Mouse (Mus musculus) embryo, embryonic 9.5 days (tissue): ENCODE results near the gene Csde1.
A peak's percentile ranks its signal among the peaks of the same experiment; 100 is the strongest.

Experiments
- DNase-seq: peaks from one replicate; pipeline ENCODE4 v3.0.0-alpha.2; 2017; ENCODE audit errors: extremely low spot score

Csde1 gene

DNA sequence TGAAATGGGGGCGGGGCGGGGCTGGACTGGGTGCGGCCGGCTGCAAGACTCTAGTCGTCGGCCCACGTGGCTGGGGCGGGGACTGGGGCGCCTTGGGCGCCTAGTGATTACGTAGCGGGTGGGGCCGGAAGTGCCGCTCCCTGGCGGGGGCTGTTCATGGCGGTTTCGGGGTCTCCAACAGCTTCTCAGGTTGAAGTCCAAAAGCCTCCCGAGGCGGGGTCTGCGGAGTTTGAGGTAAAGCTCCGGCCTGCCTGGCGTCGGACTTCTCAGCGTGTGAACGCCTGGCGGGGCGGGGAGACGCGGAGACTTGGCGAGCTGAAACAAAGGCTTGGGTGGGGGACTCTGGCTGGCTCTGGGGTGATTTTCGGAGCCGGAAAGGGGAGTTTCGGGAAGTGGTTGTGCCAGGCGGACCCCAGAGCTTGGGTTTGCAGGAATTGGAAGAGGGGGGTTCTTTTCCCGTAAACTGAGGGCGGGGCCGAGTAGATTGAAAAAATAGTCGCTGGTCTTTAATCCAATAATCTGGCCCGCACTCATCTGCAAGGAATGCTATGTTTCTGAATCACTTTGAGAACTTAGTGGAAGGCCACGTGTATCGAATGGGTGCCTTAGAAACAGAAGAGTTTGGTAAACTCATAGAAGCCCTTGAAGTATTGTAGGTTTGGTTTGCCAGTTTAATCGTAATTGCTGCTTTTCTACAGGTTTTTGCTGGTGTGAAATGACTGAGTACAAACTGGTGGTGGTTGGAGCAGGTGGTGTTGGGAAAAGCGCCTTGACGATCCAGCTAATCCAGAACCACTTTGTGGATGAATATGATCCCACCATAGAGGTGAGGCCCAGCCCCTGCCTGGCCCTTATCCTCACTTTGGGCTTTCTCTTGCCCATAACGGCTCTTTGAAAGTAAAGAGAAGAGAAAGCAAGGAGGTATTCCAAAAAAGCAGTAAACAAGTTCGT, 38.3 kb downstream of the Csde1 start, which contains the start of gene Nras:
Gene Nras, plus strand, starts transcription at position 79 of the 951 bp plus-strand sequence.
- DNase-seq = peak; percentile 98

DNA sequence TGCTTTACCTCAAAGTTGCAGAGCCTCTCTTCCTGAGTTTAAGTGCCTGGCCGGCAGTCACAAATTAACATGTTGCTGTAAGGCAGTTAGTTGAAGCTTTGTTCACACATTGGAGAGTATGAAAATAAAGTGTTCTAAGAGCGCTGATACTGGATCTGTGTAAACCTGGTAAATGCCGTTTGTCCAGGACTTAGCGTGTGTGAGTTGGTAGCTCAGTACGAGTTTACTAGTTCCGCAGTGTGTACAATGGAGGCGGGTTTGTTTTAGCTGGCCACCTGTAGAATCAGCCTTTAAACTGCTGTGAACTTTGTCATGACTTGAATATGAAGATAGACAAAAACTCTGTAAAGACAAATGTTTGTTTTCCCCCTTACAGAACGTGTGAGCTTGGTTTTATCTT, 46.7 kb downstream of the Csde1 start:
- no peak for DNase-seq

DNA sequence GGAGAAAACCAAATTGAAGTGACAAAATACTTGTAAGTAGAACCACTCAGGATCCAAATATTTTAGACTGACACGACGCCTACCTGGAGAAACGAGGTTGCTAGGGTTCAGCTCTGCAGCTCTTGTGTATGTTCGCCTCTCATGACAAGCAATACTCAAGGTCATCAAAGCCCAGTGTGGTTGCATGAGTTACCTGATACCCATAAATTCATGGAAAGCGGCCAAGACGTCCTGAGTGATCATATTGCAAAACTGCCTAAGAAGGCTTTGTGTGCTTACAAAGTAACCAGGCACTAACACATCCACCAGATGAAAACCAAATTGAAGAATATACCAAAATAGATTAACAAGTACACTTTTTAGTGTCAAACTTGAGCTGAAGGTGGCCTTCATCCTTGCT, 48.7 kb downstream of the Csde1 start:
- no peak for DNase-seq

DNA sequence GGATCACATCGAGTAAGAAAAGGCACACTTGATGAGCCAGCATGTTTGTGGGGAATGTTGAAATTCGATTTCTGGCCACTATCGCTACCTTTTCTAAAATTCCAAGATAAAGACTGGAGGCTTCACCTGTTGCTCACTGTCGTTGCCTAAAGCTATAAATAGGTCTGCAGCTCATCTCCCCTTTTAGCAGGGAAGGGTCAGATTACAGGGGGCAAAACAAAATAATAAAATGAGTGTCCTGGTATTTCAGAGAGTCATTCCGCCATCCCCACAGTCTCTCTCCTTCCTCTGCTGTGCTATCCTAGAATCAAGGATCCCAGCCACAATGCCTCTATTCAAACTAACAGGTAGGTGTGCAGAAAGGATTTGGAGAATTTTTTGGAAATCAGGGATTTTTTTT, 53.5 kb downstream of the Csde1 start, which contains the start of gene Ampd1:
Gene Ampd1, plus strand, starts transcription at position 244 of the 400 bp plus-strand sequence.
- no peak for DNase-seq

DNA sequence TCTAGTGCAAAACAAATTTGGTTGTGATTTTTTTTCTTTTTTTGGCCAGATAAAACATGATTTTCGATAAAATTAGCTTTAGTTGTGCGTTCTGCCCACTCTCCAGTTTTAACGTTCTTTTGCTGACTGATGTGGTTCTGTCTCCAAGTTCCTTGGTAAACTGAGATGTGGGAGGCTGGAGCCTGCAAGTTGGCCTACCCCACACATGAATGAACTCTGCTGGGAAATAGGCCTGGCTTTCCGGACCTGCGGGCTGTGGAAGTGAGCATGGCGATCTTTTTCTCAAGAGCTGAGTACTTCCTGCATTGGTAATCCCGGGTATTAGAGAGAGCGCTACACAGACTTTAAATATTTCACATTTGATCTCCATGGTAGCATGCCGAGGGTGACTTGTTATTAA, 55.6 kb downstream of the Csde1 start:
- no peak for DNase-seq

DNA sequence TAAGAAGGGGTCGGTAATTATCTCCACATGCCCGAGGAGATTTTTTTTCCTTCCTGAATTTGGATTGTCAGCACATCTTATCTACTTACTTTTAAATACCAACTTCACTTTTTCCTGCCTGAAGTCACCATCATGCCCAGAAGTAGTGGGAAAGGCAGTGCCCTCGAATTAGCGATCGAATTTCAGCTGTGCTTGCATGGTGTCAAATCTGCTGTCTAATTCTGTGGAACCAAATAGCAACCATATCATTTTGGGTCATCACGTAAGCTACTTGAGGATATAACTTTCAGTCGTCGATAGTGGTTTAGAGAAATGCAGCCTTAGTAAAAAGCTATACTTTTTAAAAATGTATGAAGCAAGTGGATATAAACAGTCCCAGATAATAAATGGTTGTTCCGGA, 56.2 kb downstream of the Csde1 start:
- no peak for DNase-seq

DNA sequence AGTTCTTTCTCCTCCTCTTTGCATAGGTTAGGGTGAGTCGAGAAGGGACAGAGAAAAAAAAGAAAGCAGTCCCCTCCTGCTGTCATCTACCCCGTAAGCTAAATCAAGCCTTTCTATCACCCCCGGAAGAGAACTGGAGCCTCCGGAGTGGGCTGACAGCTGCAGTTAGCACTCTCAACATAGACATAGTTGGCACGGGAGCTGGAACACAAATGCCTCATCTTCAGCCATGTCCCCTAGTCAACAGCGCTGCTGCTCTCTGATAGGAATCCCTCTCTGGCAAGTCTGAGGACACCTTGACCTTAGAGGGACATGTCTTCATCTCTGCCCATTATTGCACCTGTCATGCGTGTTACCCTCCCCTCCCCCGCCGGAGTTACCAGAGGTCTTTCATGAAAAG, 59.1 kb downstream of the Csde1 start:
- no peak for DNase-seq

DNA sequence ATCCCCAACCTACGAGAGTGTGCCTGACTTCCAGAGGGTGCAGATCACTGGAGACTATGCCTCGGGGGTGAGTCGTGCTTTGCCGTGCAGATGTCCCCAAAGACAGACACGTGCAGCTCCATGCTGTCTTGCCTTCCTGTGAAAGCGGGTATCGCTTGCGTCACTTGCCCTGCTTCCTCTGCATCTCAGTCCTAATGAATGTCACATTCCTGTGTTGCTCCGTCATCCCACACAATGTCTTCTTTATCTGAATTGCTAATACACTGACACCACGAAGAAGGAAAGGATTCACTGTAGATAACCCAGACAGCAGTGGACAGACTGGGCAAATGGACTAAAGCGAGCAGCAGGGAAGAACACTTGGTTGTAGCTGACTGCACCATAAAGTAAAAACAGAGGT, 60.8 kb downstream of the Csde1 start:
- no peak for DNase-seq

DNA sequence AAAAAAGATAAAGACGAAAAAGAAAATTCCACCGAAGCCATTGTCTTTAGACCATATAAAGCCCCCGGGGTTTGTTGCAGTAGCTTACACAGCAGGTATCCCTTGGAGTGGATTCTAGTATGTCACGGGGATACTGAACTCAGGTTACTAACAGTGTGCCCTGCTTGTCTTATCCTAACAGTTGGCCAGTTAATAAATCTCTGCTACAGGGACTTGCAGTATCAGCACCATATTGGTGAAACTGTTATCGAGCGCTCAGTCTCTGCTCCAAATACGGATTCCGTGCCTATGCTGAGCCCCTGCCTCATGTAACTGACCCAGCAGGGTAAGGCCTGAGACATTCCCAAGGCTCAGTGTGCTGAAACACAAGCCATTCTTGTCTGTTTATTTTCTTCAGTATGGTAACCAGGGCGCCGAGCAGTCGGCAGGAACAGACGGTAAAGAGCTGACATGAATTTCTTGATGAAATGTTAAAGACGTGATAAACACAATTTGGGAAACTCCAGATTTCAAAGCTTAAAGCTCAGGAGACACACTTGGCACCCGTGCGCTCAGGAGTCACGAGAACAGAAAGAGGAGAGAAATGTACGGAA, 61.7 kb downstream of the Csde1 start:
- no peak for DNase-seq

DNA sequence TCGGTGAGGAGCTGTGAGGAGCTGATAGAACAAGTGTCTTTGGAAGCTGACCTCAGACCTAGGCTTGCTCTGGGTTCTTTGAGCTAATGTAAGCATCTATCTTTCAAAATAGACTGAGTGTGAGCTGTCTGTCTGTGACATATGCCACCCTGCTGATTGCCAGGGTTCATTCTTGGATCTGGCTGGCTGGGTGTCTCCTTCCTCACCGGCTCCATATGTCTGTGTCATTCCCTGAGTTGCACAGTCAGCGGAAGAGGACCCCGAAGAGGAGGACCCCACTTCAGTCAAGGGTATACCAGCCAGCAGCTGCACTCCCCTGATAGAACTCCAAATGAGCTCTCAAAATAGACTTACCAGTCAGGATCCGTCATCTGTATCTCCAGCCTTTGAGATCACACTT, 62.5 kb downstream of the Csde1 start:
- no peak for DNase-seq

DNA sequence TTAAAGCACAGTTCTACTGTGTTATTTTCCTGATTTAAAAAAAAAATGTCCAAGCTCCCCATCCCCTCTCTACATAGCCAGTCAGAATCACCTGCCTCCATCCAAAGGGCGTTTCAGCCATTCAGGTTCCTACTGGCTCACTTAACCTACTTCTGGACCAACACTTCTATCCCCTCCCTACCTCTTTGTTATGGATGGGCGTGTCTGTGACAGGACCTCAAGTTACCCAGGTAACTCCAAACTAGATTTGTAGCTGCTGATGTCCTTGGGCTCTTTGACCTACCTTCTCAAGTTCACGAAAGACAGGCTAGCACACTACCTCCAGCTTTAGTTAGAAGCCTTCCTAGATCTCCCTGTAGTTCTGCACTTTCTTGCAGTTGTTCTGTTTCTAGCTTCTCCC, 65.8 kb downstream of the Csde1 start:
- no peak for DNase-seq

DNA sequence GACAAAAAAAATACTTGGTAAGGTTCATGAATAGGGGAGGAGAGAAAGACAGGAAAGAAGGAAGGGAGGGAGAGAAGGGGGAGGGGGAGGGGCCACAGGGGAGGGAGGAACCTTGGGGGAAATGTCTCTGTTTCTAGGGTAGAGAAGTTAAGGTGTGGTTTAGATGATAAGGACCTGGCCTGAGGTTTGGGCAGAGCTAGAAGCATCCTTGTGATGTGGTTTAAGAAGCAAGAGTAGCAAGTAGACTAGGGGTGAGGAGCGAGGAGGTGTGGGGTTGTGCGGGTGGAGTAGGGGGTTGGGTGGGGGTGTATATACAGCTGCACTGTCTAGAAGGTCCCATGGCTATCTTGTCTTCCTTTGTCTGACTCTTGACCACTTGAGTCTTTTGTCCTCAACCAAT, 71.5 kb downstream of the Csde1 start:
- no peak for DNase-seq

DNA sequence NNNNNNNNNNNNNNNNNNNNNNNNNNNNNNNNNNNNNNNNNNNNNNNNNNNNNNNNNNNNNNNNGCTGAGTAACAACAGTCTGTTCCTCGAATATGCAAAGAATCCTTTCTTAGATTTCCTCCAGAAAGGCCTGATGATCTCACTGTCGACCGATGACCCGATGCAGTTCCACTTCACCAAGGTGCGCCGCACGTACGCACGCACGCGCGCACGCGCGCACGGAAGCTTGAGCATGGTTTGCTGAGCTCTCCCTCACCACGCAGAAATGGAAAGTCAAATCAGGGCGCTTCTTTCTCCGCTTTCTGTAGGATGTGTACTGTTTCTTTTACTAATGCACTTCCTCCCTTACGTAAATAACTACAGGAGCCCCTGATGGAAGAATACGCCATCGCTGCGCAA, 78.4 kb downstream of the Csde1 start:
- DNase-seq = no peak

DNA sequence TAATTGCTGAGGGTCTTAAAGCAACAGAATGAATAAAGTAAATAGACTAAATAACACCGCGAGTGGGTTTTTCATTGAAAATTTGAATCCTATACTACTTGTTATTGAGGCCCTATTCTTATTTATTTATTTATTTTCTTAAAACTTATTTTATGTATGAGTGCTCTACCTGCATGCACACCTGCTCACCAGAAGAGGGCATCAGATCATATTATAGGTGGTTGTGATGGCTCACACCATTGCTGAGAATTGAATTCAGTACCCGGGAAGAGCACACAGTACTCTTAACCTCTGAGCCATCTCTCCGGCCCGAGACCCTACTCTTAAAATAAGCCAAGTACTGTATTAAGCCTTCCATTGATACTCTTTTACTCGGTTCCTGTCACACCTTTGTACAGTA, 79.4 kb downstream of the Csde1 start:
- no peak for DNase-seq

DNA sequence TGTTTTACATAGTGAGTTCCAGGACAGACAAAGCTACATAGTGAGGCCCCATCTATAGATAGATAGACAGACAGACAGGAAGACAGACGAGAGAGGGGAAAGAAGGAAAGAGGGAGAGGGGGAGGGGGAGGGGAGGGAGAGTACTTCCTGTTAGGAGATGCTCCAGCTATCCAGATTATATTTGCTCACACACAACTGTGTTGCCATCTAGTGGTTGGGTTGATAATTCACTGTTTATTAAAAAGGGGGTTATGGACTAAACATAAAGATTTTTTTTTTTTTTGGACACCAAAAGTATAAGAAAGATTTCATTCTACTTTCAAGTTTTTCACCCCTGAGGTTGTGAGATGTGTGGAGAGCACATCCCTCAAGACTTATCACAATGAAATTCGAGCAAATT, 80.5 kb downstream of the Csde1 start:
- DNase-seq = no peak

DNA sequence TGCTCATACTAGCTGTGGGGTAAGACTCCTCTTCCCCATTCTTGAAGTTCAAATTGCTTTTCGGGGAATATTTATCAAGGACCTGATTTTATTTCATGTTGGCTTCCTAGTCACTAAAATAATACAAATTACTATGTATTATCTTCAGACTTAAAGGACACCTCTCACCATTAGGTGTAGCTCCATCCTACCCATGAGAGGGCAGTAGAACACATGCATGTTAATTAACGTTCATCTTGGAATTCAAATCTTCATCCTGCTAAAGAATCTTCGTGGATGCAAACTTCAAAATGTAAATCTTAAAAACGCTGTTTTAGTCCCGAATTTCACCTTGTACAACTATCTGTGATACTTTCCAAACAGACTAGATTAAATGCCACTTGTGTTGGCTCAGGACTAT, 81.0 kb downstream of the Csde1 start:
- no peak for DNase-seq

DNA sequence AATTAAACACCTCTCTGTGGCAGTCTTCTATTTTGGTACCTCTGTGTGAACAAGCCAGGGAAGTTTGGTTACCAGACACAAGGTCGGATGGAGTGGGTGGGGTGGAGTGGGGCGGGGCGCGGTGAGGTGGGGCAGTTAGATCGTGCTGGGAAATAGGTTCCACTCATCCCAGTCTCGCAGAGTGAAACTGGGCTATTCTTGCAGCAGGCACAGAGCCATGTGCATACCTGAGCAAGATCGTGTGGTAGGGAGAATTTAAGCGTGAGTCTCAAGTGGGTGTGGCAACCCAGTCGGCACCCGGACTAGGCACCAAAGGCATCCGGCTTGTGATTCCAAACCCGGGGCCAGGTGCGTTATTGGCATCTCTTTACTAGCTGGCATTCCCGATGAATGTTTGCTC, 81.7 kb downstream of the Csde1 start:
- DNase-seq = no peak

DNA sequence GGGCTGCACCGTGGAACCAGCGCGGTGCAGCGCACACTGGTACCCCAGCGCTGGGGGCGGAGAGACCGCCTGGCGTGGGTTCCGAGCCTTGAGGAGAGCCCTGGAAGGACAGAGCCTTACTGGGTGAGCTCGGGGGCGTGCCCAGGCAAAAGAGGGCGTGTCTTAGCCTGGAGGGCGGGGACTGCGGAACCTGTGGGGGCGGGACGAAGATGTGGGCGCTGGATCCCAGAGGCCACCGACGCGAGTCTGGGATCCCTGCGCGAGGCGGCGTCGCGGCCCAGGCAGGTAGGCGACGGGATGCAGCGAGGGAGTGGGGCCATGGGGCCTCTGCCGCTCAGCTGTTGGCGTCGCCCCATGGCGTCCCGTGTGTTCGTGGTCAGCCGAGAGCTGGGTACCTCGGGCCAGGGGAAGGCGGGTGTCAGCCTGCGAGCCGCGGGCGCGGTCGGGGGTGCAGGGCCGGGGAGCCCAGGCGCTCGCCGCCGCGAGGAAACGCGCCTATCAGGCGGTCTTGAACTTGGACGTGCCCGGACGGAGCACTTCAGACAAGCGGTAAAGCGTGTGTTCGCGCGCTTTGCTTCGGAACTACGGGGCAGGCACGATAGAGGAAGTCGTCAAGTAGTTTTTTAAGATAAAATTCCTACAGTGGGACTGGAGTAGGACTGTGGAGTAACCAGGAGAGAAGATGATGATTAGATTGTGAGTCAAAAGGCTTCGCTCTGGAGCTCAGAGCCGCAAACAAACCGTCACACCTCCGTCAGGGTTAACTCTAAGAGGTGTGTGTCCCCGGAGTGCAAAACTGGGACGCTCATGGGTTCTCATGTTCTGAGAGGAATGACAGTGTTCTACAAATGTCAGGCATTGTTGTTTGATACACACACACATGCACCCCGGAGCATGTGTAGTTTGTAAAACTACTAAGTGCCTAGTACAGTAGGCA, 82.5 kb downstream of the Csde1 start, which contains the start of gene Dennd2c:
Gene Dennd2c, plus strand, starts transcription at position 151 of the 937 bp plus-strand sequence.
- DNase-seq = peak; percentile 94
